Mouse (Mus musculus) Patski (cell line): ENCODE measurements around the gene Dync1h1. TPM values are rescaled to one million over a fixed set of nuclear protein-coding genes. Genes with fewer than 3 reads are reported as not detected.
"Not testable (repeated sequence)": the region's sequence is repeated elsewhere in the genome, so short reads cannot be mapped to it uniquely, and the experiment has no call there.

Experiments used
- ATAC-seq: fragments of 100-300 bp; one replicate; pipeline ENCODE4 v1.8.0; 2021
- CTCF ChIA-PET: fragments of 350-600 bp; sonication (Branson Sonifier 250); formaldehyde crosslinking; loops from one replicate; lab custom pipeline; 2022; ENCODE audit warnings: inconsistent platforms; lab: Charles Lee
- POLR2A ChIA-PET: fragments of 350-600 bp; sonication (Branson Sonifier 250); formaldehyde crosslinking; loops from one replicate; lab custom pipeline; 2022; ENCODE audit warnings: antibody characterized with exemption, inconsistent platforms; lab: Charles Lee
- DNase-seq: peaks from one replicate; pipeline ENCODE4 v3.0.0-alpha.2; 2011; ENCODE audit warnings: low read depth, low spot score
- H3K27me3 ChIP-seq: fragments of 371-371 bp; one replicate; pipeline ENCODE4 v1.5.1; 2021
- CTCF ChIP-seq: fragments of 100-300 bp; IDR thresholded peaks from one replicate; pipeline ENCODE4 v1.5.1; 2021
- in situ Hi-C: fragments of 300-500 bp; cut with MboI; formaldehyde crosslinking; loops from 3 replicates; pipeline ENCODE4 v1.11.1; 2018; ENCODE audit warnings: low pct_unique_long_range_greater_than_20kb, mixed read lengths
- polyA plus RNA-seq: library from polyadenylated mRNA; unstranded; gene quantifications from one replicate; pipeline ENCODE4 v1.2.3, GENCODE M21; 2021

Gene Dync1h1
- polyA plus RNA-seq, 1 experiment from 2014 or later, result 188 TPM

DNA sequence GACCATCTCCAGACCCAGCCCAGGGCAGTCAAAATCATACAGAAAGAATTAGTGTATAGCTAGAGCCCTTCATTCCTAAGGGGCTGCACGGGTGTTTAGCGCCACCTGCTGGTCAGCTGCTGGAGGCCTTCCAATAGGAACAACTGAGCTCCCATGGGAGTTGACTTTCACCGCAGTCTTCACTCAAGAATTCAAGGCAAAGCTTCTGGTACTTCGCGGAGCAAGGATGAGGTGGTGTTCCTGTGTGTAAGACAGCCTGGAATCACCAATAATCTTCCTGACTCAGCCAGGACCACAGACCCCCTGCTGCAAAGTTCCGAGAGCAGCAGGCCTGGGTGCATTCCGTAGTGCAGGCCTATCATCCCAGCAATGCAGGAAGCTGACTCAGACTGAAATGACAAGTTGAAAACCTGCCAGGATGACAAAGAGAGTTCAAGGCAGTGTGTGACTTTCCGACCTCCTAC is 101.8 kb downstream of the Dync1h1 start:
- in situ Hi-C loops, result no loop called here
- H3K27me3 ChIP-seq, result no peaks in the 10 kb centered on the region
- CTCF ChIA-PET, result interaction anchor here (0.8 to 2.2 kb wide), 18 partner anchors 8 to 282 kb away, joined by 3 to 9 read pairs (median 4); partner anchors contain the start of genes 1700001K19Rik and Wdr20
- DNase-seq, result peak; percentile 94
- ATAC-seq, result peak; percentile 84
- TF ChIP-seq CTCF, result no peak
- POLR2A ChIA-PET, result interaction anchor here (1.0 kb wide), 2 partner anchors 34 to 93 kb away, joined by 3 read pairs; no protein-coding TSS in a partner anchor

GRCm38 (mm10) chr12:110703682-110704081 is 102.4 kb downstream of the Dync1h1 start:
- in situ Hi-C loops, result no loop called here
- ATAC-seq, result no peak
- TF ChIP-seq CTCF, result no peak
- ChIA-PET POLR2A (interaction anchor here (1.0 kb wide), 2 partner anchors 33 to 93 kb away, joined by 3 read pairs; no protein-coding TSS in a partner anchor), CTCF (interaction anchor here (0.8 to 2.2 kb wide), 15 partner anchors 7 to 283 kb away, joined by 3 to 9 read pairs (median 4); partner anchors contain the start of genes 1700001K19Rik and Wdr20)
- H3K27me3 ChIP-seq, result no peaks in the 10 kb centered on the region
- DNase-seq, result no peak

DNA sequence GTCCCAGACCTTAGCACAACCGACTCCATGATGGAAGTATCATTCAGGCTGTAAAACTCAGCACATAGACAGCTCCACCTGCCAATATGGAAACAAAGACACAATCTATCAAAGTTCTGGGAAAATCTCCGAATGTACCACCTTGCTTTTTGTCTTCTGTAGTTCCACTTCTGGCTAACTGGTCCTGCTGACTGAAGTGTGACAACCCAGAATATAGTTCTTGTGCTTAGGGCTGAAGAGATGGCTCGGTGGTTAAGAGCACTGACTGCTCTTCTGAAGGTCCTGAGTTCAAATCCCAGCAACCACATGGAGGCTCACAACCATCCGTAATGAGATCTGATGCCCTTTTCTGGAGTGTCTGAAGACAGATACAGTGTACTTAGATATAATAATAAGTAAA is 104.2 kb downstream of the Dync1h1 start:
- H3K27me3 ChIP-seq, ATAC-seq, DNase-seq, in situ Hi-C loops: not testable (repeated sequence)
- ChIA-PET POLR2A (interaction anchor here (0.5 kb wide), 1 partner anchor 133 kb away, joined by 7 read pairs; no protein-coding TSS in a partner anchor), CTCF (interaction anchor here (1.0 kb wide), 1 partner anchor 100 kb away, joined by 3 read pairs; no protein-coding TSS in a partner anchor)

- no peak for TF ChIP-seq CTCF
- no peaks in the 10 kb centered on the region for H3K27me3 ChIP-seq
- CTCF ChIA-PET, result no interaction called here
- in situ Hi-C loops, result no loop called here
- POLR2A ChIA-PET, result interaction anchor here (0.5 to 0.8 kb wide), 4 partner anchors 20 to 132 kb away, joined by 3 read pairs; no protein-coding TSS in a partner anchor
- peak; percentile 64 for DNase-seq
- ATAC-seq, result peak; percentile 8
These were observed 105.3 kb downstream of the Dync1h1 start for GRCm38 (mm10) chr12:110706337-110707231.

- ChIA-PET CTCF (interaction anchor here (0.8 kb wide), 1 partner anchor 10 kb away, joined by 3 read pairs; no protein-coding TSS in a partner anchor), POLR2A (interaction anchor here (0.6 kb wide), 1 partner anchor 131 kb away, joined by 3 read pairs; no protein-coding TSS in a partner anchor)
- H3K27me3 ChIP-seq, result no peaks in the 10 kb centered on the region
- ATAC-seq (no peak), DNase-seq (no peak)
- in situ Hi-C loops, result no loop called here
- TF ChIP-seq CTCF, result no peak
These were observed 106.2 kb downstream of the Dync1h1 start for GRCm38 (mm10) chr12:110707451-110707850.

GRCm38 (mm10) chr12:110711270-110711669 is 110.0 kb downstream of the Dync1h1 start:
- POLR2A ChIA-PET, result interaction anchor here (0.6 to 0.7 kb wide), 2 partner anchors 24 to 97 kb away, joined by 3 to 4 read pairs; no protein-coding TSS in a partner anchor
- no peak for TF ChIP-seq CTCF
- DNase-seq (no peak), ATAC-seq (no peak)
- CTCF ChIA-PET, result interaction anchor here (1.3 kb wide), 1 partner anchor 8 kb away, joined by 3 read pairs; the partner anchor contains the start of gene Hsp90aa1
- no peaks in the 10 kb centered on the region for H3K27me3 ChIP-seq
- in situ Hi-C loops, result no loop called here

GRCm38 (mm10) chr12:110713784-110714183 is 112.5 kb downstream of the Dync1h1 start:
- no peak for ATAC-seq
- CTCF ChIA-PET, result no interaction called here
- POLR2A ChIA-PET, result no interaction called here
- no peaks in the 10 kb centered on the region for H3K27me3 ChIP-seq
- in situ Hi-C loops, result no loop called here
- no peak for DNase-seq
- no peak for TF ChIP-seq CTCF

DNA sequence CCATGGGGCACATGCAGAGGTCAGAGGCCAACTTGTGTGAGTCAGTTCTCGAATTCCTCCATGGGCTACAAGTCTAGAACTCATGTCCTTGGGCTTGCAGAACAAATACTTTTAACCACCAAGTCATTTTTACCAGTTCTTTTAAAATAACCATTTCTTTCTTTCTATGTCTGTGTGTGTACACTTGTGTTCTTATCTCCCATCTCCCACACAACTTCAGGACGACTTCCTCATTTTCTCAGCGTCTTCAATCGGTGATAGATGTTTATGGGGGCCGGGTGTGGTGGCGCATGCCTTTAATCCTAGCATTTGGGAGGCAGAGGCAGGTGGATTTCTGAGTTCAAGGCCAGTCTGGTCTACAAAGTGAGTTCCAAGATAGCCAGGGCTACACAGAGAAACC is 113.0 kb downstream of the Dync1h1 start:
- no peak for ATAC-seq
- TF ChIP-seq CTCF, result no peak
- DNase-seq, result no peak
- in situ Hi-C loops, result no loop called here
- ChIA-PET CTCF (no interaction called here), POLR2A (no interaction called here)
- H3K27me3 ChIP-seq, result no peaks in the 10 kb centered on the region

GRCm38 (mm10) chr12:110716004-110716403 is 114.8 kb downstream of the Dync1h1 start:
- no peak for ATAC-seq
- no peak for TF ChIP-seq CTCF
- ChIA-PET POLR2A (no interaction called here), CTCF (interaction anchor here (1.0 to 1.9 kb wide), 3 partner anchors 13 to 83 kb away, joined by 3 to 5 read pairs (median 4); no protein-coding TSS in a partner anchor)
- no peak for DNase-seq
- in situ Hi-C loops, result no loop called here
- H3K27me3 ChIP-seq, result no peaks in the 10 kb centered on the region

Other genes with a start within 250 kb of the Dync1h1 start
- gene Ppp2r5c, start 154.3 kb upstream of the Dync1h1 start, polyA plus RNA-seq, result 72.1 TPM
- 0.12 TPM for gene 1700001K19Rik, start 81.2 kb downstream of the Dync1h1 start, polyA plus RNA-seq
- gene Hsp90aa1, start 101.3 kb downstream of the Dync1h1 start, polyA plus RNA-seq, result 576 TPM
- gene Wdr20, start 136.5 kb downstream of the Dync1h1 start, polyA plus RNA-seq, result 30.2 TPM
- 16.2 TPM for gene Mok, start 239.5 kb downstream of the Dync1h1 start, polyA plus RNA-seq
- gene Zfp839, start 248.8 kb downstream of the Dync1h1 start, polyA plus RNA-seq, result 7.6 TPM